Mouse (Mus musculus): ENCODE data around the gene Gm21972. TPM values are rescaled to one million over a fixed set of nuclear protein-coding genes. Genes with fewer than 3 reads are reported as not detected.
A peak's percentile ranks its signal among the peaks of the same experiment; 100 is the strongest.

Gene Gm21972
- total RNA-seq (2021) = 1 to 10 TPM in 1 of 2 experiments, not detected in 1; 1.8 TPM

DNA sequence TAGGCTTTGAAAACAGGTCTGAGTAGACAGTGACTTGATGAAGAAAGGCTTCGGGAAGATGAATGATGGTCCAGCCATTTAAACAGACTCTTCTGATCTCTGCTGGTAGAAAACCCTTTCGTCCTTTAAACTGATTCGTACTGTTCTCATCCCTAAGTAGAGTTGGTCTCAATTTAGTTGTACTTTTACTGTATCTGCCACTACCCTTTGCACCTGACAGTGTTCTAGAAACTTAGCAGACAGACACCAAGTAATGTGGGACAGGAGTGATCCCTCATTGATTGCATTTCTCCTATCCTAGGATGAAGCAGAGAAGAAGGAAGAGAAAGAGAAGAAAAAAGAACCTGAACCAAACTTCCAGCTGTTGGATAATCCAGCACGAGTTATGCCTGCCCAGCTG is at the start of gene Gm21972:
Gene Gm21972 (plus strand): TSS at position 301 of the 400 bp plus-strand sequence.
- intact Hi-C loops (cut with DNase I) = no loop called here
- no peak for DNase-seq

DNA sequence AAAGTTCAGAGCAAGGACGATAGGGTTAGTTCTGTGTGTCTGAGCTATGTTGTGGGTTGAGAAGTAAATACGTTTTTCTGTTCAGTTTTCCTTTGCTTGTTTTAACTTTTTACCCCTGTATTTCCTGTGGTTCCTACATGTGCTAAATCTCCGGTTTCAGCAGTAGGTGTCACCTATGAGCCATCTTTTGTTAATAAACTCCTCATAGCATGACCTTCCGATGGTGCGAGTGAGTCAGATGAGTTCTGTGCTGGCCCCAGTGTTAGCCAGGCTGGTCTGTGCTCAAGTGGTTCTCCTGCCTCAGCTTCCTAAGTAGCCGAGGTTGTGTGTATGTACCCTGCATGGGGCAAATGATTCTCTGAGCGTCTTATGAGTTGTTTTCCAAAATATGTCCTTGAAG is 39.0 kb upstream of the Gm21972 start:
- intact Hi-C loops (cut with DNase I) = no loop called here
- DNase-seq = peak in 1 of 2 experiments; percentile 3

DNA sequence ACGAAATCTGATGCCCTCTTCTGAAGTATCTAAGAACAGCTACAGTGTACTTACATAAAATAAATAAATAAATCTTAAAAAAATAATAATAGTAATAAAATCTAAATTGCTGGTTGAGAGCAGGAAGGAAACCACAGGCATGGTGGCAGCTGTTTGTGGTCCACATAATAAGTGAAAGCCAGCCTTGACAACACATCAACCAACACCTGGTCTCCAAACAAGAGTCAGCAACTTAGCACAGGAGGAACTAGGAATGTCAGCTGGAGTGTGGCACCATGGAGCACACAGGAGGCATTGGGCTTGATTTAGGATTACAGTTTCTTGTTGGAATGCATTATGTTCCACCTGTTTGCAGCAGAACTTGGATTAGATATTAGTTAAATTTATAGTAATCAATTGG is 28.4 kb upstream of the Gm21972 start:
- DNase-seq = no peak
- intact Hi-C loops (cut with DNase I) = no loop called here

DNA sequence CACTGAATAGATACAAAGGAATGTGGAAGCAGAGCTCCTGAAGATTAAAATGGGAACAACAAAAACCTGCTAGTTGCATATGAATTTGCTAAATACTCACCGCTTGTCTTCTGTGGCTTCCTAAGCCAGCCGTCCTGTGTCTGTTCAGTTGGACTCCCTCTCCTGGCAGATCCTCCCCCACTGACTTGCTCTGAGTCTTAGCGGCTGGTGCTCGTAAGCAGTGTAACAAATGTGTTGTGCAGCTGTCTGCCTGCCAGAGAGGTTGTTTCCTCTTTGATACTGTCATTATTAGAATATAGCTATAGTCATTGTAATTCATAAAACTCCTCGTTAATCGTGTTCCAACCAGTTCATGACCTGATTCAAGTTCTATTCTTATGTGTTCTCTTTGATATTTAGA is 21.7 kb upstream of the Gm21972 start, which contains the start of gene Htr2b:
Gene Htr2b (minus strand): TSS at position 192 of the 400 bp plus-strand sequence.
- intact Hi-C loops (cut with DNase I) = no loop called here
- peak; percentile 69 to 75 for DNase-seq

DNA sequence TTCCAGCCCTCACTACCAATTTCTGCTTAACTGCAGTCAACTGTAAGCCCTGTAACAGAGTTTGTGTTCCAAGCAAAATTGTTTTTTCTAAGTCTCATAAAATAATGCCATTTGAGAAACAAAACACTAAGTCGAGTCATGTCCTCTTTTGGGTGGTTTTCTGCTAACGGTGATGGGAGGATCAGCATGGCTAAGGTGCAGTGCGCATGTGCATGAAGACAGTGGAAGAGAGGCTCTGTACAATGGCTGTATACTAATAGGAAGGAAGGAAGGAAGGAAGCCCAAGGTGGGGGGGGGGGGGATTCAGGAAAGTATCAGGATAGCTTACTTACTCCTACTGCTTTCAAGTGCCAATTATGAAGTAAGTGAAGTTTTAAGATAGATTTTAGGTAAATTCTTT is 19.3 kb upstream of the Gm21972 start:
- no peak for DNase-seq

DNA sequence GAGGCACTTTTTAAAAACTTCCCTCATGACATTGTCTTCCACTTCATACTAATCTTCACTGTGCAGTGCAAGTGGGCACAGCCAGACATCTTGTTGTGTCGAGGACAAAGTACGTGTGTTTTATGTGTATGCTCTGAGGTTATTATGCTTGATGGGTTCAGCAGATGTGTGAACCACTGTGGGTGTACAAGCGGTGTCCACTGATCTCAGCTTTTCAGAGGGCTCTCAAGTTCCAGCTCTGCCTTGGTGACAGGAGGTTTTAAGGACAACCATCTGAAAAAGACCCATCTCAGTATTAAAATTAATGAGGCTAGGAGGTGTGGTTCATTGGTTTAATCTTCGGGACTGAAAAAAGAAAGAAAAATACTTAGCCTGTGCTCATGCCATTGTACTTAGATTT is 13.9 kb upstream of the Gm21972 start:
- no peak for DNase-seq
- intact Hi-C loops (cut with DNase I) = no loop called here

More for the DNA sequence above, 19.3 kb upstream of the Gm21972 start:
- intact Hi-C loops (cut with DNase I) = no loop called here

DNA sequence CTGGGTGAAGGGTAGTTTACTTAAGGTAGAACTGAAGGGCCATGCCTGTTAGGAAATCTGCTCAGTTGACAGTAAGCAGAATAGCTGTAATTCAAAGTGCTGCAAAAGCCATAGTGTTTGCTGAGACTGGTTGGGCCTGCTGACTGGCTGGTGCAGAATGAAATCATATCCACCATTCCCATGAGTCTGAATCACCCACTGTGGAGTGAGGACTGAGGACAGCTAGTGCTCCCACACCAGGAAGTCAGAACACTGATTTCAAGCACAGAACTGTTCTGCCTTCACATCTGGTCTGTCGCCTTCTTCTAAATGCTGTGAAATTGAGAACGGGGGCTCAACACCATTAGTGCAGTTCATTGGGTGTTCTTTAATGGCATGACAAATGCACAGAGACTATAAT is 7.4 kb upstream of the Gm21972 start:
- no peak for DNase-seq
- intact Hi-C loops (cut with DNase I) = no loop called here

DNA sequence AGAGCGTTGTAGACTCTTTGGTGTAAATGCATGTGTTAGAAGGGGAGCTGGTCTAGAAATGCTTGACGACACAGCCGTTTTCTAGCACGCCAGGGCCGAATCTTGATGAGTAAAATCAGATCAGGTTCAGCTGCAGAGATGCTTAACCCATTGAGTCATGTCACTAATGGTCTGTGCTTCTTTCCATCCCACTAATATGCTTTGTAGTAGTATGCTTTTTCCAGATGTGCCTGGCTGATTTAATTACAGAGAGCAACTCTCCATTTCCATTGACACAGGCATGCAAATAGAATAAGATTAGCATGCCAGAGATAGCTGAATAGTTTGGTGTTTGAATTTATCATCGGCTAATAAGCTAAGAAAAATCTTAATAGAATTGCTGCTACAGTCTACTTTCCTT is 1.9 kb downstream of the Gm21972 start:
- intact Hi-C loops (cut with DNase I) = no loop called here
- no peak for DNase-seq

DNA sequence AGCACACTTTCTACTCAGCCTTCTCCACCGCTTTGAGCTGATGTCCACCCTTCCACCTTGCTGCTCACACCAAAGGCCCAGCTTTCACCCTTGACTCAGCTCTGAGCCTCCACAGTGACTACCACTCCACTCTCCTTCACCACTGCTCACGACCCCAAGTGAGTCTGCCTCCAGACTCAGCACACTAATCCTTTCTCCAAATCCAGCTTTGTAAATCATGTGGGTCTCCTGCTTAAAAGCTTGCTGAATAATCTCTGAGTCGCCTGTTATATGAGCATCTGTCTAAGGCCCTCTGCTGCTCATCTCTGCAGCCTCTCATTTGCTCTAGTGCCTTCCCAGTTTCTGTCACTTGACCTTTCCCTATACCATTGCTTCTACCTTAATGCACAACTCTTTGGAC is 7.6 kb downstream of the Gm21972 start:
- intact Hi-C loops (cut with DNase I) = no loop called here
- no peak for DNase-seq

DNA sequence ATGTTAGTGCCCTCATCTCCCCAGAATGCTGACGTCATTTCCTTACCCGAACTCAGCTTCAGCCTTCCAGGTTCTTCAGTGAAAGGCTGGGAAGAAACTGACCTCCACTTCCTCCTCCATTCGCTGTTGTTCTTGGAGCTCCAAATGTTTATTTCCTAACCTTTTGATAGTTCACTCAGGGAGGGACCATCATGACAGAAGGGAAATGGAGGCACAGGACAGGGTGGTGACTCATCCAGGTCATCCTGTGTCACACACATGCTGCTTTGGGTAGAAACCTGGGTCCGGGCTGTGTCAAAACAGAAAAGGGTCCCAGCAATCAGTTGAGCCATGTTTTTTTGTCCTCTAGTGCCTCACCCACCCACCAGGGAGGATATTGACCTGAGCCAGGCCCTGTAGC is 9.7 kb downstream of the Gm21972 start:
- DNase-seq = peak in 1 of 2 experiments; percentile 5
- intact Hi-C loops (cut with DNase I) = no loop called here

DNA sequence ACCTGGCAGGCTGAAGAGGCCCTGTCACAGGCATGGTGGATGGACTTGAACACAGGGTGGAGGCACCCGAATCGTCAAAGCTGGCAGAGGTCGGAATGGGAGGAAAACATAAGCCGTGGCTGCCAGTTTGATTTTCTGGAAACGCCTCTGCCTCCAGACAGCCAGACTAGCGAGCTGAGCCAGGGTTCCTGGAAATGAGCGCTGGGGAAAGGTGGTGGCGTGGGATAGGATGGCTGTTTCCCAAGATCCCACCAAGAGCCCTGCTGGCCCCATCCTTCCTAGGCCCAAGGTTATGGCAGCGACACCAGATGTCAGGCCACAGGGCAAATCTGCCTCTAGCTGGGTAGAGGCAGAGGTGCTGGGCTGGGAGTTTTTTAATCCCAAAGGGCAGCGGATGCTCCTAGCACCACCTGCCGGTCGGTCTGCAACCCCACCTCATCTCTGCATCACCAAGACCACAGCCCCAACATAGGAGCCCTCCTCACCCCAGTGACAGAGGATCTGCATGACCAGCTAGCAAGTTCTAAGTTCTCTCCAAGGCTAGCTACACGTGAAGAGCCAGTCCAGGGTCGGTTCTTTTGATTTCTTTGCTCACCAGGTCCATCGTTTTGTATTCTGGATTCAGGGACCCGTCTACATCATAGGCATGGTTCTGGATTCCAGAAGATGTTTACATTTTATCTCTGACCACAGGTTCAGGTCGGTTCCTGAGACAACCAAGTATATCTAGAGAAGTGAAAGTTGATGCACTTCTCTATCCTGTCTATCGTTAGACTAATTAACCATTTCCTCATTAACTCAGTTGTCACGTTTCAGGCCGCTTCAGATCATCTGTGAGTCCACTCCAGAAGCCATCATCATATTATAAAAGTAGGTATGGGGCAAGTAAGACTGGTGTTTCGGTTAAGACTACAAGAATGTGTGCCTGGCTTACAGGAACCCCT is 10.8 kb downstream of the Gm21972 start:
- peak in 1 of 2 experiments; percentile 15 for DNase-seq
- intact Hi-C loops (cut with DNase I) = no loop called here

DNA sequence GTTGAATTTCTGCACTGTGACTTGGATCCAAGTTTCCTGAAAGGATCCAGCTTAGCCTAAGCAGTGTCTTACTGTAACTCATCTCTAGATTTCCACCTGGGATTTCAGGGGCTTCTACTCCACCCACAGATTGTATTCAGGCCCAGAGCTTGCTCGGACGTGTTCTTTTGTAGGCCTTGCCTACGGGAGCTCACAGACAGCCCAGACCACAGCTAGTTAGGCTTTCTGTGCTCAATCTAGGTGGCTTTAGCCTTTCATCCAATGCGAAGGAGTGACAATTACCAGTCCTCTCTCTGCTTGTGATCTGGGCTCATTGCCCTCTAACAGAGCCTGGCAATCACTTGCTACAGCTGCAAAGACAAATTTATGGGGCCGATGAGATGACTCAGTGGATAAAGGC is 12.9 kb downstream of the Gm21972 start:
- DNase-seq = no peak
- intact Hi-C loops (cut with DNase I) = no loop called here

DNA sequence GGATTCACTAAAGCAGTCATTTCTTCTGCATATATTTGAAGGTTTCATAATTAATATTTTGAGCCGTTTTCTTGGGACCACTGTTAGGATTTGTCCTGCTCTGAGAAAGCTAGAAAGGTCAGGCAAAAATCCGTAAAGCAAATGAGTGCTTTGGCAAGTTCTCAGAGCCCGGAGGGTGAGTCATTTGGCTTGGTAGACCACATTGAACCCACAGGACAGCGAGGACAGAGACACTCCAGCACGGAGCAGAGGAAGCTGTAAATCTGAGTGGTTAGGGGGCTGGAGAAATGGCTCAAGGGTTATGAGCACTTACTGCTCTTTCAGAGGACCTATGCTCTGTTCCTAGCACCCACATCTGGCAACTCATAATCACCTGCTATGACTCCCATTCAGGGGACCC is 14.1 kb downstream of the Gm21972 start:
- DNase-seq = no peak
- intact Hi-C loops (cut with DNase I) = no loop called here

DNA sequence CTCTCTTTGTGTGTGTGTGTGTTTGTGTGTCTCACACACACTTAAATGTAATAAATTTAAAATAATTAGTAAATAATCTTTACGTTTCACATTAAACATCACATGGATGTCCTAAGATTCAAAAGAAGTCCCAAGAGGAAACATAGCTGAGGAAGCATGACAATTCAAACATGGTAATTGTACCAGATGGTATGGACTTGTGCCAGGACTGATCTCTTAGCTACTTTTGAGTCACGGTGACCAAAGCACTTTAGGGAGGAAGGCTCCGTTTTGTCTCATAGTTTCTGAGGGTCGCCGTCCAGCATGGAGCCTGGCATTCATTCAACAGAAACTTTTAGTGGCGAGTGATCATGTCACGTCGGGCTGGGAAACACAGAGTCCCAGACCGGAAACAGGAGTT is 14.7 kb downstream of the Gm21972 start:
- DNase-seq = no peak
- intact Hi-C loops (cut with DNase I) = no loop called here

DNA sequence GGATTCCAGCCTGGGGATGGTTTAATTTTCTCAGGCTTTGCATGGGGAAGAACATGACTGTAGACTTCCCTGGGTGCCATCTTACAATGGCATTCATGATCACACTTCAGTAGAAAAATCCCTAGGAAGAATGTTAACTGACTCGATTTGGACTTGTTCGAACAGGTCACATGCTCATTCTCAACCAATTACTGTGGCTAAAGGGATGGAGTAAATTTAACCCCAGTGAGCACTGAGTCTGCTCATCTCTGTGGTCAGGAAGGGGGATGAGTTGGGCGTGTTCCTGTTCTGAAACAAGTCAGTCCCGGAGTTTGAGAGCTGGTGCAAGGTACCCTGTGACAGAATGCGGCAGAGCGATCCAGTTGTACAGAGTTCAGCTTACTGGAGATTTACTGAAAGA is 17.5 kb downstream of the Gm21972 start:
- DNase-seq = no peak

DNA sequence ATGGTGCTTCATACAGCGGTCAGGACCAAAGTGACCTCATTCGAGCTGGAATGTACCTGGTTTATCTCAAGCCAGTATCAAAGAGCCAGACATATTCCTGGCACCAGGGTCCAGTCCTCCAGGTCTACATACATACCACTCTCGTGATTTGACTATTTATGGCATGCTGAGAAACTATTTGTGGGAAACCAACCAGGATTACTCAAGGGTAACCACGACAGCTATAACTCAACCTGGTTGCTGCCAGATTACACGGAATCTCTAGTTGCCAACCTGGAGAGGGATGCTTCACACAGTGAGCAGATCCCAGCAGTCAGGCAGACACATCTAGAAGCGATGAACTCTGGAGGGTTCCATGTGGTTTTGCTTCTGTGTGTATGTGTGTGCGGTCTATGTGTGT is 17.9 kb downstream of the Gm21972 start:
- intact Hi-C loops (cut with DNase I) = no loop called here
- DNase-seq = no peak

More for the DNA sequence above, 17.5 kb downstream of the Gm21972 start:
- intact Hi-C loops (cut with DNase I) = no loop called here

DNA sequence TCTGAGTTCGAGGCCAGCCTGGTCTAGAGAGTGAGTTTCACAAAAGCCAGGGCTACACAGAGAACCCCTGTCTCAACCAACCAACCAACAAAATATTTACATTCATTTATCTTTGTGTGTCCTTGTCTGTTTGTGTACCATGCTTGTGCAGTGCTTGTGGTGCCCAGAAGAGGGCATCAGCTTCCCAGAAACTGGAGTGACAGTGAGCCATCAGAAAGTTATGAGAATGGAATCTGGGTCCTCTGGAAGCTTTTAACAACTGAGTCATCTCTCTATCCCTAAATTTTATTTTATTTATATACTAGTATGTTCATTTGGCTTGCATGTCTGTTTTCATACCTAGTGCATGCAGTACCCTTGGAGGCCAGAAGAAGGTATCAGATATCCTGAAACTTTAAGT is 19.2 kb downstream of the Gm21972 start:
- no peak for DNase-seq
- intact Hi-C loops (cut with DNase I) = no loop called here

DNA sequence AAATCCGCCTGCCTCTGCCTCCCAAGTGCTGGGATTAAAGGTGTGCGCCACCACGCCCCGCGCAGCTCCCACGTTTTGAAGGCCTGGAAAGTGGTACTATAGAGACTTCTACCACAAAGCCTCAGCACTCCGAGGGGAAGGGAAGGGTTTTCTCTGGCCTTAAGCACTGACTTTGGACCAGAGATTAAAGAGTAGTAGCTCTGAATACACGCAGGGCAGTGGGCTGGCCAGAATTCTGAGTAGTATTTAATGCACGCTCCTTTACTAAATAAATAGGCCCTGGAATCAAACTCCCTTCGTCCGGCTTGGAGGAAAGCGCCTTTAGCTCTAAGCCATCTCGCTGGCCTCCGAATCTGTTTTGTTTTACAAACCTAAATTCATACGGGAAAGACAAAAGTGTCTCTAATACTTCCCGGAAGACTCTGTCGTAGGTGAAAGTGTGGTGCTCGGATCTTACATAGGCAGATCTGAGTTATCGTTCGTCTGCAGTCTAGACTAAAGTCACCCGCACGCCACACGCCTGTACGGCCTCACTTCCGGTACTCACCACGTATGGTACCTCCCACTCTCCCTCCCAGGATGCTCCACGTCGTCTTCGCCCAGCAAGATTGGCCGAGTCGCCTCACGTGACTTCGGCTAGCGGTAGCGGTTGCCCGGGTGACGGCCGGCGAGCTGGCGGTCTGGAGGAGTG is 20.8 kb downstream of the Gm21972 start, which contains the start of gene Armc9:
Gene Armc9 (plus strand): TSS at position 648 of the 691 bp plus-strand sequence.
- intact Hi-C loops (cut with DNase I) = no loop called here
- peak; percentile 96 to 97 for DNase-seq

DNA sequence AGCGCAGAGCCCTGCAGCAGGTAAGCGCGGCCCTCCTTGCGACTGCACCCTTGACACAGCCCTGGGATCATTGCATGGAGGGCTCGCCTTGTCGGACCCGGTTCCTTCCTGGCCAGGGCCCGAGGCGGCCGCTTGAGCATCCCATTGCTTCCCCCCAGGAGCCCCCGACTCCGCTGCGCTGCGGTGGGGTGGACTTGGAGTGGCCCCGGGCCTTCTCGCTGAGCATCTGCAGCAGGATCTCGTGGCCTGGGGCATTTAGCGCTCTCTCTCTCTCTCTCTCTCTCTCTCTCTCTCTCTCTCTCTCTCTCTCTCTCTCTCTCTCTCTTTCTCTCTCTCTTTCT is 21.4 kb downstream of the Gm21972 start:
- no peak for DNase-seq
- intact Hi-C loops (cut with DNase I) = no loop called here

DNA sequence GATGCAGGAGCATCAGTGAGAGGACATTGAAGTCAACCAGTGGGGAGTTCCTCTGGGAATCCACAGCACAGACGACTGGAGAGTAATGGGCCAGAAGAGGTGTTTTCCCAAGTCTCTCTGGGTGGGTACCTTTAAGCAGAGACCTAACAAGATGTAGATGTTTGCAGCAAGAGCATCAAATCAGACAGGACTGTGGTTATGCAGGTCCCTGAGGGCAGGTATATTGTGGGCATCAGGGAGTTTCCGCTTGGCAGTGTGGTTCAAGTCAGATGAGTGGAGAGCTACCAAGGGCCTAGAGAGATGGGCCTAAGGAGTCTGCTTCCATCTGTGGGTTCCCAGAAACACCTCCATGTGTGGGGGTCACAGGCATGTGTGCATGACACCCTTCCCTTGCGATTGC is 22.6 kb downstream of the Gm21972 start:
- no peak for DNase-seq
- intact Hi-C loops (cut with DNase I) = no loop called here

DNA sequence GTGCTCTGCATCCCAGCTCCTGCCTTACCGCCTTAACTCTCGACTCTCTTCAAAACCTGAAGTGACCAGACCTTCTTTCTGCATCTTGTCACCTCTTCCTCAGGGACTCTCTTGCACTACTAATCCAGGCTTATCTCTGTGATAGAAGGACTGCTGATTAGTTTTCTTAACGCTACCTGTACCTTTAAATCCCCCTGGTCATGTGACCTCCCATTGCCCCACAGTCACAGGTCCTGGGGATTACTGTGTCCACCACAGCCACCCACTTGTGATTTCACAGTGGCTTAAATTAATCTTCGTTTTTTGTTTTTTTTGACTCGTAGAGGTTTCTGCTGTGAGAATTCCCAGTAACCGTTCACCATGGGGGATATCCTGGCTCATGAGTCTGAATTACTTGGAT is 23.2 kb downstream of the Gm21972 start:
- no peak for DNase-seq
- intact Hi-C loops (cut with DNase I) = no loop called here

DNA sequence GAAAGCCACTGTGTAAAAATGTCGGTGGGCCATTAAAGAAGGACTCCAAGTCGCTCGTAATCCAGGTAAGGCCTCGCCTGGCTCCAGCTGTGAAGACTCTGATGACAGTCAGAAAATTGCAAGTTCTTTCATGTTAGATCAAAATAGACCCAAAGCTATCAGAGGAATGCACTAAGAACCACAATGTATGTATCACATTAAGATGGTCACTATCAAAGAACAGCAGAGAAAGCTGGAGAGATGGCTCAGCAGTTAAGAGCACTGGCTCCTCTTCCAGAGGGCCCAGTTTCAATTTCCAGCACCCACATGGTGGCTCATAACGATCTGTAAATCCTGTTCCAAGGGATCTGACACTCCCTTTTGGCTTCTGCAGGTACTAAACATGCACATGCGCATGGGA is 26.6 kb downstream of the Gm21972 start:
- DNase-seq = no peak
- intact Hi-C loops (cut with DNase I) = no loop called here

Measured in heart, postnatal 10 days (tissue).